24 mouse cellular contexts compared by ENCODE assay signal in the genomic region with DNA sequence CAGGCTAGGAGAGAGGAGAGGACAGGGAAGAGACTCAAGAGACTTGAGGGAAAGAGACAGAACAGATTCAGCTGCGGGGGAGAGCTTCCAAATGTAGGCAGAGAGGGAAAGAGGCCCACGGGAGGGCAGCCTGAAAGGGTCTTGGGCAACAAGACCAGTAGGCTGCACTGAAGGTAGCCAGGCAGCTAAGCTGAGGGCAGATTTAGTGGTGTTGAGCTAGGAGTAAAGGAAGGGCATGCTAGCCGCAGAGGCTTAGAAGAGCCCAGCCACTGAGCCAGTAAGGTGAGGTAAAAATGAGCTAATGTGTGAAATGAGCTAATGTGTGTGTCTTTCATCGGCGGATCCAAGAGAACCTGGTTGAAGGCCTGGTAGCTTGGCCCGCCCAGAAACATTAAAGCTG.
"Had no signal": no experiment of that assay in that cellular context is flagged by ENCODE, and none has a peak within 500 bp of the region (broad histone marks: within the 10 kb centered on the region; RNA-seq: fewer than 3 reads in every experiment).

No protein-coding gene starts in this region.

- H3K9me3 ChIP-seq: heart, embryonic 12.5 days; heart, embryonic 15.5 days; hindbrain, embryonic 10.5 days; hindbrain, embryonic 12.5 days; limb, embryonic 10.5 days; limb, embryonic 12.5 days; liver, embryonic 13.5 days had no signal

- H3K27ac ChIP-seq: heart, adult 2 months; heart, embryonic 15.5 days; hindbrain, embryonic 10.5 days; hindbrain, embryonic 12.5 days; hindbrain, embryonic 14.5 days; left cerebral cortex, adult 2 months; limb, embryonic 10.5 days; limb, embryonic 12.5 days; liver, embryonic 13.5 days had no signal

- DNase-seq: gastrocnemius, postnatal 14 days; heart, adult 2 months; heart, postnatal 4 days; kidney, adult 18-20 months; kidney, adult 8-10 months; kidney, postnatal 10 days; kidney, postnatal 25 days; kidney, postnatal 4 days; liver; liver, embryonic 13.5 days had no signal

- H3K9ac ChIP-seq: heart, embryonic 12.5 days; heart, embryonic 15.5 days; hindbrain, embryonic 12.5 days; hindbrain, embryonic 14.5 days; limb, embryonic 12.5 days; liver, embryonic 13.5 days had no signal

- H3K4me2 ChIP-seq: heart, embryonic 12.5 days; heart, embryonic 15.5 days; hindbrain, embryonic 12.5 days; hindbrain, embryonic 14.5 days; limb, embryonic 12.5 days; liver, embryonic 11.5 days; liver, embryonic 13.5 days had no signal

- H3K36me3 ChIP-seq: heart, embryonic 12.5 days; heart, embryonic 15.5 days; hindbrain, embryonic 12.5 days; limb, embryonic 10.5 days; liver, embryonic 13.5 days had no signal

- H3K4me3 ChIP-seq: heart, adult 2 months; heart, embryonic 12.5 days; heart, embryonic 15.5 days; hindbrain, embryonic 10.5 days; hindbrain, embryonic 12.5 days; layer of hippocampus, adult 2 months; left cerebral cortex, adult 2 months; limb, embryonic 10.5 days; limb, embryonic 12.5 days; liver, embryonic 13.5 days had no signal

- H3K27me3 ChIP-seq: heart, embryonic 12.5 days; heart, embryonic 15.5 days; hindbrain, embryonic 12.5 days; limb, embryonic 12.5 days had no signal

- ATAC-seq: forebrain, embryonic 16.5 days; hindbrain, embryonic 16.5 days; inflammation-experienced regulatory T-cells, adult 6 months; intestine, postnatal 0 days had no signal
